In genomic region chr4:132067112-132067937, GRCm38 (mm10) we compare ENCODE assay signal across 14 mouse cellular contexts. TPM values are rescaled to one million over a fixed set of nuclear protein-coding genes. Genes with fewer than 3 reads are reported as not detected.
DNase-seq lines count a peak whose midpoint lies in the region; ATAC-seq and TF ChIP-seq lines count a peak whose summit lies in the region.
"Had no signal": no experiment of that assay in that cellular context is flagged by ENCODE, and none has a peak within 500 bp of the region (broad histone marks: within the 10 kb centered on the region; RNA-seq: fewer than 3 reads in every experiment).

No protein-coding gene starts in this region.

- TF ChIP-seq CTCF in kidney, postnatal 0 days (IDR thresholded peaks at IDR 0.05; ENCODE audit: low read depth): no peak

- DNase-seq in kidney, postnatal 0 days (ENCODE audit: low spot score): no peak
- DNase-seq in cerebellum, adult 8-10 months: peak; percentile 51
- no peak for DNase-seq in lung, postnatal 25 days (ENCODE audit: low spot score)
- DNase-seq in right cerebral cortex, postnatal 36 days (ENCODE audit: low spot score in 2 of 2): no peak
- DNase-seq: gastrocnemius, postnatal 36 days had no signal

- 87% methylated on average over 14 of the region's 14 CpGs for WGBS in kidney, postnatal 0 days
- 84% methylated on average over 14 of the region's 14 CpGs for WGBS in kidney, embryonic 16.5 days
- WGBS in stomach, embryonic 14.5 days: 77% methylated on average over 14 of the region's 14 CpGs

- H3K4me1 ChIP-seq in kidney, postnatal 0 days (replicated peaks; ENCODE audit: insufficient read depth, low read length): peaks cover 12% of the 10 kb centered on the region
- H3K4me1 ChIP-seq in kidney, embryonic 16.5 days (ENCODE audit: insufficient read depth, low read length): peaks cover 23% of the 10 kb centered on the region
- no peaks in the 10 kb centered on the region for H3K4me1 ChIP-seq in stomach, embryonic 14.5 days (ENCODE audit: control insufficient read depth, insufficient read depth, low read length)

- no peak overlapping the region for H3K4me2 ChIP-seq in kidney, postnatal 0 days (ENCODE audit: low read length)
- H3K4me2 ChIP-seq in kidney, embryonic 16.5 days (replicated peaks; ENCODE audit: low read depth, low read length): no peak overlapping the region
- no peak overlapping the region for H3K4me2 ChIP-seq in stomach, embryonic 14.5 days (replicated peaks; ENCODE audit: low read depth, low read length)
- H3K4me2 ChIP-seq: forebrain, embryonic 15.5 days; hindbrain, embryonic 13.5 days; limb, embryonic 13.5 days had no signal

- no peak for ATAC-seq in kidney, postnatal 0 days (replicated peaks; ENCODE audit: low FRiP score, low read depth)
- ATAC-seq in kidney, embryonic 16.5 days (ENCODE audit: low FRiP score, low TSS enrichment): no peak
- peak; percentile 65 for ATAC-seq in erythroid progenitor cell, adult 5-6 weeks (replicated peaks; ENCODE audit: low FRiP score, poor library complexity, severe bottlenecking)
- peak; percentile 34; the same call in 1 of the 2 replicates for ATAC-seq in stomach, embryonic 14.5 days (ENCODE audit: insufficient number of reproducible peaks, insufficient read depth, low FRiP score, low read depth)
- ATAC-seq: forebrain, embryonic 15.5 days had no signal

- no peaks in the 10 kb centered on the region for H3K9me3 ChIP-seq in kidney, postnatal 0 days (replicated peaks; ENCODE audit: low read length)
- H3K9me3 ChIP-seq in kidney, embryonic 16.5 days (ENCODE audit: low read length): no peaks in the 10 kb centered on the region
- no peaks in the 10 kb centered on the region for H3K9me3 ChIP-seq in stomach, embryonic 14.5 days (ENCODE audit: control insufficient read depth, low read depth, low read length)
- H3K9me3 ChIP-seq: embryonic facial prominence, embryonic 12.5 days; forebrain, embryonic 15.5 days; hindbrain, embryonic 13.5 days; limb, embryonic 13.5 days had no signal

- no peaks in the 10 kb centered on the region for H3K27me3 ChIP-seq in kidney, postnatal 0 days (ENCODE audit: insufficient read depth, low read length)
- no peaks in the 10 kb centered on the region for H3K27me3 ChIP-seq in kidney, embryonic 16.5 days (ENCODE audit: insufficient read depth, low read length)
- no peaks in the 10 kb centered on the region for H3K27me3 ChIP-seq in stomach, embryonic 14.5 days (ENCODE audit: control insufficient read depth, insufficient read depth, low read length)
- H3K27me3 ChIP-seq: embryonic facial prominence, embryonic 12.5 days; hindbrain, embryonic 13.5 days; limb, embryonic 13.5 days had no signal

- no peak overlapping the region for H3K9ac ChIP-seq in kidney, postnatal 0 days (ENCODE audit: low read depth, low read length)
- no peak overlapping the region for H3K9ac ChIP-seq in kidney, embryonic 16.5 days (replicated peaks; ENCODE audit: low read length)
- H3K9ac ChIP-seq in stomach, embryonic 14.5 days (replicated peaks; ENCODE audit: low read depth, low read length): no peak overlapping the region
- H3K9ac ChIP-seq: embryonic facial prominence, embryonic 12.5 days; forebrain, embryonic 15.5 days; hindbrain, embryonic 13.5 days; limb, embryonic 13.5 days had no signal

- no peaks in the 10 kb centered on the region for H3K36me3 ChIP-seq in kidney, postnatal 0 days (ENCODE audit: insufficient read depth, low read length)
- H3K36me3 ChIP-seq in kidney, embryonic 16.5 days (ENCODE audit: insufficient read depth, low read length): no peaks in the 10 kb centered on the region
- no peaks in the 10 kb centered on the region for H3K36me3 ChIP-seq in stomach, embryonic 14.5 days (ENCODE audit: control insufficient read depth, insufficient read depth, low read length)
- H3K36me3 ChIP-seq: embryonic facial prominence, embryonic 12.5 days; forebrain, embryonic 15.5 days; hindbrain, embryonic 13.5 days; limb, embryonic 13.5 days had no signal

- H3K27ac ChIP-seq in kidney, postnatal 0 days: peak overlapping the region; percentile 66; the same call in 1 of the 2 replicates
- H3K27ac ChIP-seq in kidney, embryonic 16.5 days (ENCODE audit: low read length): no peak overlapping the region
- H3K27ac ChIP-seq in stomach, embryonic 14.5 days (ENCODE audit: low read length): no peak overlapping the region
- H3K27ac ChIP-seq: embryonic facial prominence, embryonic 12.5 days; forebrain, embryonic 15.5 days; hindbrain, embryonic 13.5 days; limb, embryonic 13.5 days; macrophage had no signal

- H3K4me3 ChIP-seq in kidney, postnatal 0 days (replicated peaks; ENCODE audit: low read depth, low read length): no peak overlapping the region
- H3K4me3 ChIP-seq in kidney, embryonic 16.5 days (ENCODE audit: low read length): no peak overlapping the region
- H3K4me3 ChIP-seq in stomach, embryonic 14.5 days (ENCODE audit: low read depth, low read length): no peak overlapping the region
- H3K4me3 ChIP-seq: embryonic facial prominence, embryonic 12.5 days; forebrain, embryonic 15.5 days; hindbrain, embryonic 13.5 days; limb, embryonic 13.5 days had no signal

RNA-seq across cellular contexts. Expression of gene Gm10300, which starts 7.2 kb away (rescaled TPM):
- polyA plus RNA-seq in kidney, postnatal 0 days (2015; fragmentation: Nextera tagmentation; extraction: Ambion mirVana): 0.08 and 0.17 TPM in 2 replicates
- polyA plus RNA-seq in kidney, embryonic 16.5 days (2015; fragmentation: Nextera tagmentation; extraction: Ambion mirVana): 0.08 and 0.12 TPM in 2 replicates
- not detected in 2 replicates for total RNA-seq in erythroid progenitor cell, adult 5-6 weeks (2015; ENCODE audit: low replicate concordance)
- 0.64 and 1.4 TPM in 2 replicates for total RNA-seq in erythroid progenitor cell, adult 5-6 weeks (2017; ENCODE audit: low replicate concordance)
- 0.14 and 0.27 TPM in 2 replicates for polyA plus RNA-seq in stomach, embryonic 14.5 days (2014; fragmentation: Nextera tagmentation; extraction: Ambion mirVana)
- total RNA-seq: gastrocnemius, postnatal 36 days had no signal
- polyA plus RNA-seq: embryonic facial prominence, embryonic 12.5 days; forebrain, embryonic 15.5 days; hindbrain, embryonic 13.5 days; kidney, embryonic 14.5 days; limb, embryonic 13.5 days had no signal

RNA-seq across cellular contexts. Expression of gene Epb41, which starts 7.8 kb away (rescaled TPM):
- polyA plus RNA-seq in kidney, postnatal 0 days (2015; fragmentation: Nextera tagmentation; extraction: Ambion mirVana): 42.3 and 44.6 TPM in 2 replicates
- polyA plus RNA-seq in kidney, embryonic 16.5 days (2015; fragmentation: Nextera tagmentation; extraction: Ambion mirVana): 68.6 and 72.5 TPM in 2 replicates
- 679 and 755 TPM in 2 replicates for total RNA-seq in erythroid progenitor cell, adult 5-6 weeks (2015; ENCODE audit: low replicate concordance)
- total RNA-seq in erythroid progenitor cell, adult 5-6 weeks (2017; ENCODE audit: low replicate concordance): 876 and 895 TPM in 2 replicates
- 55.0 and 57.3 TPM in 2 replicates for polyA plus RNA-seq in stomach, embryonic 14.5 days (2014; fragmentation: Nextera tagmentation; extraction: Ambion mirVana)

Comparison
In these comparisons a context has a peak if more than half of its experiments do, and no peak if none do; other contexts are left out.
1. ATAC-seq: peak in erythroid progenitor cell, adult 5-6 weeks (single experiment) and stomach, embryonic 14.5 days (single experiment); none in kidney, postnatal 0 days (single experiment) and kidney, embryonic 16.5 days (single experiment).